Mouse (Mus musculus) urinary bladder, postnatal 25 days (tissue): ENCODE results near the gene Lrrc20.
"Not testable (repeated sequence)": the region's sequence is repeated elsewhere in the genome, so short reads cannot be mapped to it uniquely, and the experiment has no call there.

Experiments used
- DNase-seq: peaks from one replicate; pipeline ENCODE4 v3.0.0; 2022; ENCODE audit warnings: low spot score

Gene Lrrc20

GRCm38 (mm10) chr10:61475594-61476439, at the start of gene Lrrc20:
Gene Lrrc20 (plus strand): TSS chr10:61475801.
- peak; percentile 86 for DNase-seq

GRCm38 (mm10) chr10:61426251-61426757, 49.3 kb upstream of the Lrrc20 start:
- no peak for DNase-seq

GRCm38 (mm10) chr10:61427951-61428350, 47.6 kb upstream of the Lrrc20 start:
- DNase-seq, result no peak

GRCm38 (mm10) chr10:61428416-61428815, 47.2 kb upstream of the Lrrc20 start:
- DNase-seq, result no peak

GRCm38 (mm10) chr10:61429043-61429442, 46.6 kb upstream of the Lrrc20 start:
- DNase-seq, result no peak

GRCm38 (mm10) chr10:61431375-61431774, 44.2 kb upstream of the Lrrc20 start:
- DNase-seq, result no peak

GRCm38 (mm10) chr10:61440202-61440800, 35.3 kb upstream of the Lrrc20 start:
- no peak for DNase-seq

GRCm38 (mm10) chr10:61443456-61443855, 32.1 kb upstream of the Lrrc20 start:
- DNase-seq, result no peak

GRCm38 (mm10) chr10:61443876-61444275, 31.7 kb upstream of the Lrrc20 start:
- DNase-seq, result no peak

GRCm38 (mm10) chr10:61445016-61445415, 30.6 kb upstream of the Lrrc20 start:
- DNase-seq, result no peak

- DNase-seq, result no peak
These were observed 27.8 kb upstream of the Lrrc20 start for GRCm38 (mm10) chr10:61447581-61448353.

- no peak for DNase-seq
These were observed 26.8 kb upstream of the Lrrc20 start for GRCm38 (mm10) chr10:61448834-61449233.

- DNase-seq, result no peak
These were observed 24.1 kb upstream of the Lrrc20 start for GRCm38 (mm10) chr10:61451463-61451930.

GRCm38 (mm10) chr10:61451931-61452617, 23.5 kb upstream of the Lrrc20 start:
- peak; percentile 38 for DNase-seq

- peak; percentile 99 for DNase-seq
These were observed 23.0 kb upstream of the Lrrc20 start, which contains the start of gene Eif4ebp2 for GRCm38 (mm10) chr10:61452645-61453044. Gene Eif4ebp2 (minus strand): TSS chr10:61452661.

- not testable (repeated sequence) for DNase-seq
These were observed 22.4 kb upstream of the Lrrc20 start for GRCm38 (mm10) chr10:61453171-61453570.

- no peak for DNase-seq
These were observed 18.4 kb upstream of the Lrrc20 start for GRCm38 (mm10) chr10:61457182-61457581.

- DNase-seq, result no peak
These were observed 10.6 kb upstream of the Lrrc20 start for GRCm38 (mm10) chr10:61465009-61465408.

GRCm38 (mm10) chr10:61466242-61466641, 9.4 kb upstream of the Lrrc20 start:
- no peak for DNase-seq

- DNase-seq, result no peak
These were observed 8.7 kb upstream of the Lrrc20 start for GRCm38 (mm10) chr10:61466873-61467272.

- no peak for DNase-seq
These were observed 6.7 kb upstream of the Lrrc20 start for GRCm38 (mm10) chr10:61468900-61469299.

GRCm38 (mm10) chr10:61473640-61474039, 2.0 kb upstream of the Lrrc20 start:
- DNase-seq, result no peak
